Mouse (Mus musculus) myocyte (in vitro differentiated cells): Measurements from ENCODE around the gene Dnajb12. TPM values are rescaled to one million over a fixed set of nuclear protein-coding genes. Genes with fewer than 3 reads are reported as not detected.
A peak's percentile ranks its signal among the peaks of the same experiment; 100 is the strongest.

ENCODE experiments used
- H3K27me3 ChIP-seq: one replicate; pipeline ENCODE4 v1.6.1; 2011; ENCODE audit not compliant: control insufficient read depth, insufficient read depth, insufficient read length
- H3K36me3 ChIP-seq: one replicate; pipeline ENCODE4 v1.6.1; 2011; ENCODE audit not compliant: control insufficient read depth, insufficient read depth
- H3K4me2 ChIP-seq: one replicate; pipeline ENCODE4 v1.6.1; 2011; ENCODE audit warnings: low read depth, control low read depth
- H3K4me3 ChIP-seq: one replicate; pipeline ENCODE4 v1.5.1; 2011; ENCODE audit warnings: mild to moderate bottlenecking, control low read depth, moderate library complexity
- H3K79me2 ChIP-seq: one replicate; pipeline ENCODE4 v1.6.1; 2011; ENCODE audit not compliant: control insufficient read depth, insufficient read depth
- H3ac ChIP-seq: one replicate; pipeline ENCODE4 v1.6.1; 2011; ENCODE audit not compliant: control insufficient read depth, insufficient read length
- CEBPB ChIP-seq: IDR thresholded peaks from 2 replicates; pipeline ENCODE4 v1.6.1; 2011; ENCODE audit warnings: mild to moderate bottlenecking, moderate library complexity; ENCODE audit not compliant: poor library complexity, insufficient read depth, severe bottlenecking
- E2F4 ChIP-seq: IDR thresholded peaks from one replicate; pipeline ENCODE4 v1.6.1; 2011; ENCODE audit warnings: mild to moderate bottlenecking, control low read depth, moderate library complexity; ENCODE audit not compliant: insufficient read depth
- MAX ChIP-seq: IDR thresholded peaks from one replicate; pipeline ENCODE4 v1.6.1; 2011; ENCODE audit warnings: low read depth, mild to moderate bottlenecking, control low read depth
- MYOD1 ChIP-seq, 3 experiments: IDR thresholded peaks; one replicate each; pipeline ENCODE4 v1.6.1; 2011; ENCODE audit warnings: control low read depth in 2 of 3, low read depth in 2 of 3, mild to moderate bottlenecking in 2 of 3, moderate library complexity in 1 of 3; ENCODE audit not compliant: insufficient read length in 2 of 3, control insufficient read depth in 1 of 3
- MYOG ChIP-seq, 3 experiments: IDR thresholded peaks; one replicate each; pipeline ENCODE4 v1.6.1; 2011; ENCODE audit warnings: control low read depth in 2 of 3, low read depth in 2 of 3, mild to moderate bottlenecking in 2 of 3; ENCODE audit not compliant: insufficient read length in 2 of 3, control insufficient read depth in 1 of 3, insufficient read depth in 1 of 3
- POLR2A ChIP-seq: IDR thresholded peaks from one replicate; pipeline ENCODE4 v1.6.1; 2011; ENCODE audit warnings: low read depth, mild to moderate bottlenecking, control low read depth, moderate library complexity; ENCODE audit not compliant: insufficient read length
- POLR2AphosphoS2 ChIP-seq: IDR thresholded peaks from one replicate; pipeline ENCODE4 v1.6.1; 2011; ENCODE audit warnings: low read depth, control low read depth; ENCODE audit not compliant: insufficient read length
- REST ChIP-seq: IDR thresholded peaks from one replicate; pipeline ENCODE4 v1.6.1; 2011; ENCODE audit warnings: mild to moderate bottlenecking, control low read depth, moderate library complexity; ENCODE audit not compliant: insufficient read depth, insufficient read length
- SRF ChIP-seq: IDR thresholded peaks from one replicate; pipeline ENCODE4 v1.6.1; 2011; ENCODE audit warnings: low read depth; ENCODE audit not compliant: control insufficient read depth, insufficient read length
- TCF12 ChIP-seq: IDR thresholded peaks from one replicate; pipeline ENCODE4 v1.6.1; 2011; ENCODE audit warnings: mild to moderate bottlenecking, control low read depth; ENCODE audit not compliant: poor library complexity, insufficient read depth, severe bottlenecking
- TCF3 ChIP-seq: IDR thresholded peaks from one replicate; pipeline ENCODE4 v1.6.1; 2011; ENCODE audit warnings: low read depth, control low read depth; ENCODE audit not compliant: insufficient read length
- USF1 ChIP-seq: IDR thresholded peaks from one replicate; pipeline ENCODE4 v1.6.1; 2011; ENCODE audit warnings: low read depth, mild to moderate bottlenecking, control low read depth, moderate library complexity
- polyA plus RNA-seq: library from polyadenylated mRNA; unstranded; fragments of >200 nt; fragmentation: generic; extraction: Trizol; gene quantifications from one replicate; pipeline ENCODE4 v1.2.1, GENCODE M21; 2012; ENCODE audit warnings: missing spikeins

Dnajb12 gene
- polyA plus RNA-seq, 1 experiment, result 45.2 TPM

DNA sequence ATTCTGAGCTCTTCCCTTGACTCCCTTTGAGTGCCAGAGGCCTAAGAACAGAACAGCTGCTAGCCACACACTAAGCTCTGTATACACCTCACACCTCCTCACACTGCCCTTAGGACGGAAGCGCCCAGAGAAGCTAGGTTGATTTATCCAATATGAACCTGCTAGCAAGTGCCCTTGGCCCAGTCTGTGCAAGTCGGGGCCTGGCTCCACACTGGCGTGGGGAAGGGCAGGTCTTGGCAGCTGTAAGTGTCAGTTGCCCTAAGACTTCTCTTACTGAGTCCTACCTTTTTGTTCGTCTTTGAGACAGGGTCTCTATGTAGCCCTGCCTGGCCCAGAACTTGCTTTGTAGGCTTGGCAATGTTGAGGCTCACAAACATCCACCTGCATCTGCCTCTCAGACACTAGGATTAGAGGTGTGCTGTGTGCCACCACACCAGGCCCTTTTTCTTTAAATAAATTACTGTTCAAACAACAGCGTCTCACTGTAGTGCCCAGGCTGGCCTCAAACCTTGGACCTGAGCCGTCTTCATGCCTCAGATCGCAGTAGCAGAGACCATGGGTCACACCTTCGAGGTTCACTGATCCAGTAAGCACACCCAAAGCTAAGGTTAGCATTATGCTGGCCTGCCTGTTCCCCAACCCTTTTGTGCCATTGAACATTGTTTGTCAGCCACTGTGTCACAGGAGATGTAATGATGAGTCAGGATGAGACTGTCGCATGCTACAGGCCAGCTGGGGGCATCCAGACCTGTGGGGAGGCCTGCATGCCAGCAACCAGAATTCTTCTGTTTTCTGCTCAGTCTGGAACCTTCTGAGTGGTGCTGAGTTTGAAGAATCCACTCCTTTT lies 5.2 kb downstream of the Dnajb12 start:
- H3ac ChIP-seq, result no peak overlapping the region
- peaks cover 85% of the 10 kb centered on the region for H3K79me2 ChIP-seq
- no peak overlapping the region for H3K4me3 ChIP-seq
- no peaks in the 10 kb centered on the region for H3K27me3 ChIP-seq
- TF ChIP-seq CEBPB (no peak), MYOD1 (IDR thresholded peaks at IDR 0.05; ENCODE audit: control insufficient read depth in 1 of 3, insufficient read length in 2 of 3, low read depth in 2 of 3) (peak in 1 of 3 experiments; percentile 24)
- peak overlapping the region; percentile 18 for H3K4me2 ChIP-seq
- H3K36me3 ChIP-seq, result no peaks in the 10 kb centered on the region

DNA sequence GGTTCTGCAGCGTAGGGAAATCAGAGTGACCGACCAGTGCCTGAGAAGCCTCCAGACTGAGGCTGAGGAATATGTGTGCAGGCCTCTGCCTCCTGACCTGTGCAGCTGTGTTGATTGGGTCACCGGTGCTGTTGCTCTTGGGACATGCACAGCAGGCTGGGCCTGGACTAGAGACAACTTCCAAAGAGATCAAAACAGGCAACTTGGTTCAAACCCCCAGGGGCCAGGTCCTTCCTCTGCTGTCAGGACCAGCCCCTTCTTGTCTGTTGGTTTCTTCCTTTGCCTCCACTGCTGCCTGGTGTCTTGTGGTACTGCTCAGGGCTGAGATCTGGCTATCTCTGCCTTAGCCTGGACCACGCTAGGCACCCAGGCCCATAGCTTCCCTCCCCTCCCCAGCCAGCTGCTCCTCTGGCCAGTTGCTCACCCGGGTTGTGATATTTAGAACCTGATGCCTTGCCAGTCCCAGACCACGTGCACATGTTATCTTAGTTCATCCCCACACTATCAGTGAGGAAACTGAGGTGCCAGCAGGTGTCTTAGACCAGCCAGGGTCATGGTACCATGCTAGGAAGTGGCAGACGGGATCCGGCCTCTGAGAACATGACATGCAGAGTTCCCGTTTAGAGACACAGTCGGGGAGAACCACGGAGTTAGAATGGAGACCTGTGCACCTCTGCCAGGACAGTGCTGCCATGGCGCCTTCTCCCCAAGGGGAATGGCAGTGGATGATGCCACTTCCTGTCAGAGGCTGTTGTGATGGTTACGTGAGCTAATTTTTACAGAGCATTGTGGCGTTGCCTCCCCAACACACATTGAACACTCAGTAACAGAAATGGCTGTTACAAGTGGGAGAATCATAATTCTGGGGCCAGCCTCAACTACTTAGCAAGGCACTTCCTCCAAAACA lies 6.1 kb downstream of the Dnajb12 start:
- Histone ChIP-seq H3K79me2 (peaks cover 80% of the 10 kb centered on the region), H3K4me3 (no peak overlapping the region)
- TF ChIP-seq TCF3, result peak; percentile 24
- TF ChIP-seq SRF, result no peak
- peak; percentile 40 for TF ChIP-seq TCF12
- TF ChIP-seq MYOG (IDR thresholded peaks at IDR 0.05; ENCODE audit: control insufficient read depth in 1 of 3, insufficient read depth in 1 of 3, insufficient read length in 2 of 3, low read depth in 2 of 3), result peak; percentile 55 to 91 (median 81)
- peak; percentile 41 for TF ChIP-seq USF1
- peak in 2 of 3 experiments; percentile 64 to 77 for TF ChIP-seq MYOD1 (IDR thresholded peaks at IDR 0.05; ENCODE audit: control insufficient read depth in 1 of 3, insufficient read length in 2 of 3, low read depth in 2 of 3)

DNA sequence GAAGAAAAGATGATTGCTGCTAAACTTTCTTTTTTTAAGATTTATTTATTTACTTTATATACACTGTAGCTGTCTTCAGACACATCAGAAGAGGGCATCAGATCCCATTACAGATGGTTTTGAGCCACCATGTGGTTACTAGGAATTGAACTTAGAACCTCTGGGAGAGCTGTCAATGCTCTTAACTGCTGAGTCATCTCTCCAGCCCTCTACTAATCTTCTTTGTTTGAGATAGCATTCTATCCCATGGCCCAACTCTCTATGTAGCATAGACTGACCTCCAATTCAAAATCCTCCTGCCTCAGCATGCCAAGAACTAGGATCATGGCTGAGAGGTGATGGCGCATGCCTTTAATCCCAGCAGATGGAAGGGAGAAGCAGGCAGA lies 6.7 kb downstream of the Dnajb12 start:
- H3K27me3 ChIP-seq, result no peaks in the 10 kb centered on the region
- H3K79me2 ChIP-seq, result peaks cover 73% of the 10 kb centered on the region
- no peak overlapping the region for H3K4me2 ChIP-seq
- no peak overlapping the region for H3K4me3 ChIP-seq
- H3ac ChIP-seq, result no peak overlapping the region
- TF ChIP-seq REST (no peak), E2F4 (no peak), SRF (no peak), POLR2AphosphoS2 (no peak), POLR2A (no peak), CEBPB (no peak), MYOD1 (IDR thresholded peaks at IDR 0.05; ENCODE audit: control insufficient read depth in 1 of 3, insufficient read length in 2 of 3, low read depth in 2 of 3) (no peak), MYOG (IDR thresholded peaks at IDR 0.05; ENCODE audit: control insufficient read depth in 1 of 3, insufficient read depth in 1 of 3, insufficient read length in 2 of 3, low read depth in 2 of 3) (no peak), TCF12 (no peak), TCF3 (no peak), USF1 (no peak), MAX (no peak)
- H3K36me3 ChIP-seq, result peaks cover 5% of the 10 kb centered on the region

More for the DNA sequence above, 6.1 kb downstream of the Dnajb12 start:
- H3K36me3 ChIP-seq, result no peaks in the 10 kb centered on the region
- H3ac ChIP-seq, result no peak overlapping the region
- H3K4me2 ChIP-seq, result peak overlapping the region; percentile 18
- H3K27me3 ChIP-seq, result no peaks in the 10 kb centered on the region

DNA sequence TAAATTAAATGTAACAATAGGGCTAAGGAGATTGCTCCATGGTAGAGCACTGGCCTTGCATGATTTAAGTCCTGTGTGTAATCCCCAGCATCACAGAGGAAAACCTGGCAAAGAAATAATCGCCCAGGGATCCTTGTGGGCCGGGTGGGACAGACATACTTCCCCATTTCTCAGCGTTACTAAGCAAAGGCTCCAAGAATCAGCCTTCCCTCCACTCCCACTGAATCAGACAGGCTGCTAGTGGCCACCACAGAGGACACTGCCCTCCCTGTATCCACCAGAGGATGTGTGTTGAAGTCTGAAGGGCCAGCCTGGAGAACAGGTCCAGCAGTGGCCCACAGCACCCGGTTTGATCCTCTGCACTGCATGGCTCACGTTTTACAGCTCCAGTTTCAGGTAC lies 8.1 kb downstream of the Dnajb12 start:
- Histone ChIP-seq H3K4me3 (no peak overlapping the region), H3ac (no peak overlapping the region), H3K36me3 (peaks cover 12% of the 10 kb centered on the region), H3K27me3 (no peaks in the 10 kb centered on the region), H3K4me2 (no peak overlapping the region), H3K79me2 (peaks cover 60% of the 10 kb centered on the region)
- TF ChIP-seq TCF12 (no peak), TCF3 (no peak), POLR2A (no peak), E2F4 (no peak), USF1 (no peak), MAX (no peak), POLR2AphosphoS2 (no peak), CEBPB (no peak), MYOG (IDR thresholded peaks at IDR 0.05; ENCODE audit: control insufficient read depth in 1 of 3, insufficient read depth in 1 of 3, insufficient read length in 2 of 3, low read depth in 2 of 3) (no peak), REST (no peak), MYOD1 (IDR thresholded peaks at IDR 0.05; ENCODE audit: control insufficient read depth in 1 of 3, insufficient read length in 2 of 3, low read depth in 2 of 3) (no peak)

DNA sequence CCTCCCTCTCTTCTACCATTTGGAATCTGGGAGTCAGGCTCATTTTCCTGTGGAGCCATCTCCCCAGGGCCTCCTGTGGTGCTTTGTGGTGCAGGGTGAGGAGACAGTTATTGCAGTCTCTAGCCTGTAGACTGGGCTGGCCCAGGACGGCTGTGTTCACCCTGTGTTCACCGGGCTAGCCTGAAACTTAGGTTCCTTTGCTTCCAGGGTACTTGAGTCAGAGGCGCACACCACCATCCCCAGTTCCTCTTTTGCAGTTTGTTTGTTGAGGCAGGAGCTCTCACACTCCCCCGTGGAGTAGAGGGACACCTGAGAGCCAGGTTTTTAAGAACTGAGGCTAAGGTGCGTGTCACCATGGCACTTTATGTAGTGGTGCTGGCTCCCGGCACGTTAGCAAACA lies 10.0 kb downstream of the Dnajb12 start:
- Histone ChIP-seq H3K27me3 (no peaks in the 10 kb centered on the region), H3K4me3 (no peak overlapping the region), H3ac (no peak overlapping the region), H3K4me2 (no peak overlapping the region), H3K79me2 (peaks cover 40% of the 10 kb centered on the region), H3K36me3 (peaks cover 23% of the 10 kb centered on the region)
- no peak for TF ChIP-seq POLR2A
- no peak for TF ChIP-seq MAX
- TF ChIP-seq MYOD1 (IDR thresholded peaks at IDR 0.05; ENCODE audit: control insufficient read depth in 1 of 3, insufficient read length in 2 of 3, low read depth in 2 of 3), result no peak
- no peak for TF ChIP-seq SRF
- TF ChIP-seq POLR2AphosphoS2, result no peak
